Mouse (Mus musculus) lung, embryonic 14.5 days (tissue): ENCODE measurements around the gene Lgals9. TPM values are rescaled to one million over a fixed set of nuclear protein-coding genes. Genes with fewer than 3 reads are reported as not detected.

Experiments used
- ATAC-seq: fragments of 200-750 bp; cut with Nextera tagmentation; 2 replicates; pipeline ENCODE4 v1.8.0; 2017; ENCODE audit warnings: mild to moderate bottlenecking, moderate TSS enrichment, moderate library complexity; ENCODE audit not compliant: insufficient read depth
- DNase-seq: peaks from one replicate; pipeline ENCODE4 v3.0.0-alpha.2; 2015
- H3K27ac ChIP-seq: fragments of 300-500 bp; sonication (generic); 2 replicates; pipeline ENCODE4 v1.5.1; 2014; ENCODE audit warnings: low read depth, mild to moderate bottlenecking, moderate library complexity
- H3K27me3 ChIP-seq: fragments of 300-500 bp; sonication (generic); 2 replicates; pipeline ENCODE4 v1.6.1; 2014; ENCODE audit warnings: low read length, control low read depth; ENCODE audit not compliant: insufficient read depth
- H3K36me3 ChIP-seq: fragments of 300-500 bp; sonication (generic); 2 replicates; pipeline ENCODE4 v1.6.1; 2014; ENCODE audit warnings: control low read depth; ENCODE audit not compliant: insufficient read depth
- H3K4me1 ChIP-seq: fragments of 300-500 bp; sonication (generic); 2 replicates; pipeline ENCODE4 v1.6.1; 2014; ENCODE audit warnings: antibody characterized with exemption, control low read depth; ENCODE audit not compliant: insufficient read depth
- H3K4me2 ChIP-seq: fragments of 300-500 bp; sonication (generic); 2 replicates; pipeline ENCODE4 v1.6.1; 2014; ENCODE audit warnings: mild to moderate bottlenecking
- H3K4me3 ChIP-seq: fragments of 300-500 bp; sonication (generic); 2 replicates; pipeline ENCODE4 v1.5.1; 2014; ENCODE audit warnings: low read depth, low read length
- H3K9ac ChIP-seq: fragments of 300-500 bp; sonication (generic); 2 replicates; pipeline ENCODE4 v1.6.1; 2014
- H3K9me3 ChIP-seq: fragments of 300-500 bp; sonication (generic); 2 replicates; pipeline ENCODE4 v1.6.1; 2016; ENCODE audit warnings: low read depth, low read length, control low read depth
- CTCF ChIP-seq: IDR thresholded peaks from 2 replicates; pipeline ENCODE4 v1.5.1; 2016; ENCODE audit warnings: antibody characterized with exemption, low read depth
- WGBS: fragments of 180-500 bp; shearing (Covaris S2); extraction: QIAGEN DNeasy Blood & Tissue Kit; methylation state at CpG from one replicate; pipeline ENCODE4 v1.1.7; 2014; 5-methylcytosine and 5-hydroxymethylcytosine counted together
- polyA plus RNA-seq: library from polyadenylated mRNA; unstranded; fragments of >200 nt; fragmentation: Nextera tagmentation; extraction: Ambion mirVana; gene quantifications from 2 replicates; pipeline ENCODE4 v1.2.1, GENCODE M21; 2014

Gene Lgals9
- polyA plus RNA-seq, 1 experiment from 2014 or later = 23.9 TPM

- no peak overlapping the region for H3K4me3 ChIP-seq
- ATAC-seq (no peak), DNase-seq (peak; percentile 17)
- no peaks in the 10 kb centered on the region for H3K36me3 ChIP-seq
- H3K4me1 ChIP-seq = no peaks in the 10 kb centered on the region; the same call in 1 of the 2 replicates
- H3K27me3 ChIP-seq = no peaks in the 10 kb centered on the region
- no peaks in the 10 kb centered on the region for H3K9me3 ChIP-seq
- no peak for TF ChIP-seq CTCF
- no peak overlapping the region for H3K27ac ChIP-seq
- 76% methylated on average over 12 of the region's 12 CpGs for WGBS
- no peak overlapping the region for H3K9ac ChIP-seq
- H3K4me2 ChIP-seq = no peak overlapping the region
These were observed 2.0 kb downstream of the Lgals9 start for GRCm38 (mm10) chr11:78982513-78983291.

GRCm38 (mm10) chr11:78982042-78982441 lies 2.7 kb downstream of the Lgals9 start:
- DNase-seq (no peak), ATAC-seq (no peak)
- no peak overlapping the region for H3K9ac ChIP-seq
- H3K27me3 ChIP-seq = no peaks in the 10 kb centered on the region
- WGBS = 50% methylated on average over 2 of the region's 2 CpGs
- H3K4me3 ChIP-seq = no peak overlapping the region
- no peak overlapping the region for H3K4me2 ChIP-seq
- H3K9me3 ChIP-seq = no peaks in the 10 kb centered on the region
- TF ChIP-seq CTCF = no peak
- no peak overlapping the region for H3K27ac ChIP-seq
- no peaks in the 10 kb centered on the region; the same call in 1 of the 2 replicates for H3K4me1 ChIP-seq
- H3K36me3 ChIP-seq = no peaks in the 10 kb centered on the region

GRCm38 (mm10) chr11:78980083-78980634 lies 4.6 kb downstream of the Lgals9 start:
- no peak for TF ChIP-seq CTCF
- ATAC-seq = no peak
- no peaks in the 10 kb centered on the region; the same call in 1 of the 2 replicates for H3K4me1 ChIP-seq
- no peak overlapping the region for H3K4me2 ChIP-seq
- no peaks in the 10 kb centered on the region for H3K27me3 ChIP-seq
- no peaks in the 10 kb centered on the region for H3K36me3 ChIP-seq
- no peak overlapping the region for H3K27ac ChIP-seq
- no peak overlapping the region for H3K9ac ChIP-seq
- no peak overlapping the region for H3K4me3 ChIP-seq
- WGBS = 72% methylated on average over 4 of the region's 4 CpGs
- H3K9me3 ChIP-seq = no peaks in the 10 kb centered on the region
- no peak for DNase-seq

- H3K27me3 ChIP-seq = no peaks in the 10 kb centered on the region
- ATAC-seq (no peak), DNase-seq (no peak)
- no peaks in the 10 kb centered on the region for H3K9me3 ChIP-seq
- H3K9ac ChIP-seq = no peak overlapping the region
- no peaks in the 10 kb centered on the region for H3K36me3 ChIP-seq
- H3K4me2 ChIP-seq = no peak overlapping the region
- no peak overlapping the region for H3K4me3 ChIP-seq
- no peaks in the 10 kb centered on the region; the same call in 1 of the 2 replicates for H3K4me1 ChIP-seq
- 74% methylated on average over 12 of the region's 12 CpGs for WGBS
- H3K27ac ChIP-seq = no peak overlapping the region
- no peak for TF ChIP-seq CTCF
These were observed 6.3 kb downstream of the Lgals9 start for GRCm38 (mm10) chr11:78978176-78979019.

- ATAC-seq (no peak), DNase-seq (no peak)
- Histone ChIP-seq H3K27ac (no peak overlapping the region), H3K4me3 (no peak overlapping the region), H3K4me1 (no peaks in the 10 kb centered on the region; the same call in 1 of the 2 replicates), H3K9ac (no peak overlapping the region), H3K27me3 (no peaks in the 10 kb centered on the region), H3K36me3 (no peaks in the 10 kb centered on the region), H3K4me2 (no peak overlapping the region), H3K9me3 (no peaks in the 10 kb centered on the region)
- TF ChIP-seq CTCF = no peak
- WGBS = 68% methylated on average over 8 of the region's 8 CpGs
These were observed 7.8 kb downstream of the Lgals9 start for GRCm38 (mm10) chr11:78976731-78977510.

GRCm38 (mm10) chr11:78973381-78974150 lies 11.2 kb downstream of the Lgals9 start:
- Histone ChIP-seq H3K9ac (no peak overlapping the region), H3K27ac (peak overlapping the region; percentile 50; the same call in 1 of the 2 replicates), H3K4me2 (peak overlapping the region; percentile 31; the same call in 1 of the 2 replicates), H3K27me3 (no peaks in the 10 kb centered on the region), H3K36me3 (no peaks in the 10 kb centered on the region), H3K4me3 (no peak overlapping the region), H3K9me3 (no peaks in the 10 kb centered on the region), H3K4me1 (no peaks in the 10 kb centered on the region; the same call in 1 of the 2 replicates)
- ATAC-seq = peak; percentile 81
- no peak for TF ChIP-seq CTCF
- peak; percentile 82 for DNase-seq
- WGBS = 59% methylated on average over 17 of the region's 17 CpGs
